Mouse (Mus musculus) embryonic facial prominence, embryonic 10.5 days (tissue): ENCODE results near the gene Drd2. TPM values are rescaled to one million over a fixed set of nuclear protein-coding genes. Genes with fewer than 3 reads are reported as not detected.

Experiments
- polyA plus RNA-seq: library from polyadenylated mRNA; unstranded; fragments of >200 nt; fragmentation: Nextera tagmentation; extraction: Ambion mirVana; gene quantifications from 2 replicates; pipeline ENCODE4 v1.2.1, GENCODE M21; 2016

Drd2 gene
- polyA plus RNA-seq, 1 experiment from 2014 or later, result 0.11 TPM

Other genes with a start within 250 kb of the Drd2 start
- gene Gm4894, start 90.1 kb upstream of the Drd2 start, polyA plus RNA-seq, result not detected in 2 replicates
- not detected in 2 replicates for gene Ankk1, start 86.4 kb downstream of the Drd2 start, polyA plus RNA-seq
- 1.4 and 1.6 TPM in 2 replicates for gene Ttc12, start 145.6 kb downstream of the Drd2 start, polyA plus RNA-seq